Comparison of ENCODE assay signal across 9 mouse cellular contexts in genomic region chr10:45086637-45087036, GRCm38 (mm10). TPM values are rescaled to one million over a fixed set of nuclear protein-coding genes. Genes with fewer than 3 reads are reported as not detected.
DNase-seq lines count a peak whose midpoint lies in the region; ATAC-seq lines count a peak whose summit lies in the region.
"Had no signal": no experiment of that assay in that cellular context is flagged by ENCODE, and none has a peak within 500 bp of the region (broad histone marks: within the 10 kb centered on the region; RNA-seq: fewer than 3 reads in every experiment).

No protein-coding gene starts in this region.

- peaks cover 35% of the 10 kb centered on the region for H3K4me1 ChIP-seq in liver, embryonic 12.5 days
- H3K4me1 ChIP-seq: limb, embryonic 15.5 days had no signal

- DNase-seq in embryo, embryonic 10 days (ENCODE audit: low spot score) = peak; percentile 24
- no peak for DNase-seq in embryo, embryonic 9.5 days (ENCODE audit: extremely low spot score)
- DNase-seq in layer of hippocampus, adult 11-12 months (ENCODE audit: low spot score) = peak; percentile 18
- DNase-seq in layer of hippocampus, postnatal 14 days (ENCODE audit: low spot score in 2 of 2) = no peak
- peak; percentile 40 for DNase-seq in ES-CJ7 (ENCODE audit: low read depth, low spot score)
- peak; percentile 43 for DNase-seq in thymus, postnatal 0 days (ENCODE audit: low spot score)
- DNase-seq in urinary bladder, postnatal 4 days (ENCODE audit: low spot score in 2 of 2) = no peak

- H3K9me3 ChIP-seq in liver, embryonic 12.5 days (replicated peaks) = no peaks in the 10 kb centered on the region
- H3K9me3 ChIP-seq: limb, embryonic 15.5 days had no signal

- no peaks in the 10 kb centered on the region for H3K27me3 ChIP-seq in liver, embryonic 12.5 days (replicated peaks)
- H3K27me3 ChIP-seq: limb, embryonic 15.5 days had no signal

- 45% methylated on average over 5 of the region's 5 CpGs for WGBS in liver, embryonic 12.5 days (ENCODE audit: insufficient replicate concordance)

- H3K4me3 ChIP-seq in liver, embryonic 12.5 days = no peak overlapping the region
- H3K4me3 ChIP-seq: limb, embryonic 15.5 days had no signal

- no peak overlapping the region for H3K27ac ChIP-seq in liver, embryonic 12.5 days
- H3K27ac ChIP-seq: limb, embryonic 15.5 days had no signal

- peak; percentile 45; the same call in 1 of the 2 replicates for ATAC-seq in liver, embryonic 12.5 days

- H3K4me2 ChIP-seq in liver, embryonic 12.5 days = no peak overlapping the region
- H3K4me2 ChIP-seq: limb, embryonic 15.5 days had no signal

- no peak overlapping the region for H3K9ac ChIP-seq in liver, embryonic 12.5 days
- H3K9ac ChIP-seq: limb, embryonic 15.5 days had no signal

- H3K36me3 ChIP-seq in liver, embryonic 12.5 days = peaks cover 22% of the 10 kb centered on the region; the same call in 1 of the 2 replicates

RNA-seq across cellular contexts. Expression of gene Prep, which starts 19.6 kb away (rescaled TPM):
- total RNA-seq in layer of hippocampus, postnatal 14 days (2021) = 10 to 100 TPM; 13.5 to 14.6 TPM
- 15.7 and 16.1 TPM in 2 replicates for polyA plus RNA-seq in liver, embryonic 12.5 days (2016; fragmentation: Nextera tagmentation; extraction: Ambion mirVana)
- polyA plus RNA-seq in thymus, postnatal 0 days (2015; fragmentation: Nextera tagmentation; extraction: Ambion mirVana) = 18.1 and 18.7 TPM in 2 replicates

Comparison
In these comparisons a context has a peak if more than half of its experiments do, and no peak if none do; other contexts are left out.
1. DNase-seq: peak in embryo, embryonic 10 days (single experiment), layer of hippocampus, adult 11-12 months (single experiment), ES-CJ7 (single experiment) and thymus, postnatal 0 days (single experiment); none in embryo, embryonic 9.5 days (single experiment), layer of hippocampus, postnatal 14 days (0 of 2) and urinary bladder, postnatal 4 days (0 of 2).